Mouse (Mus musculus) stomach, postnatal 0 days (tissue): ENCODE results near the gene Prrxl1.

ENCODE experiments used
- CTCF ChIP-seq: IDR thresholded peaks from 2 replicates; pipeline ENCODE4 v1.5.1; 2016; ENCODE audit warnings: antibody characterized with exemption, low read depth, mild to moderate bottlenecking, moderate library complexity
- EP300 ChIP-seq: optimal IDR thresholded peaks from 2 replicates; pipeline ENCODE3; 2016; ENCODE audit warnings: antibody characterized with exemption

- no peak for TF ChIP-seq CTCF
- no peak for TF ChIP-seq EP300
Measured at GRCm38 (mm10) chr14:32606316-32606715, 7.1 kb downstream of the Prrxl1 start.
